Mouse (Mus musculus): ENCODE measurements around the gene Gm38392. TPM values are rescaled to one million over a fixed set of nuclear protein-coding genes. Genes with fewer than 3 reads are reported as not detected.

Gm38392 gene
- polyA plus RNA-seq, 2 experiments = 5.4 TPM; not detected in 1

DNA sequence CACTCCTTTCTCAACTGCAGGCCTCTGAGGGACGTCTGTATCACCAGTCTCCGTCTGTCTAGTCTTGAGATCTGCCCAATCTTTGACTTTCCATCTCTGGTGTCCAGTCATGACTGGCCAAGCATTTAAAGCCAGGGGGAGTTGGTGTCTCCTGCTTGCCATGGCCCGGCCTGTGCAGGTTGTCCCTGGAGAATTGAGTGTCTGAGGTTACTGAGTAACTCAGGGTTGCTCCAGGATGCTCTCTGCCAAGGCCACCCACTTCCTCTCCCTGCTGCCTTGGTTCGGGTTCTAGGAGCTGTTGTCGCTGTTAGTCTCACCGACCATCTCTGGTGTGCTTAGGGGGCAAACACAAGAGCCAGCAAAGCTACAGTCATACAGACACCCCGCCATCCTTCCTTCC is 30.6 kb downstream of the Gm38392 start:
- Histone ChIP-seq H3K4me2 (replicated peaks; ENCODE audit: low read depth, low read length, severe bottlenecking) (no peak overlapping the region), H3K36me3 (ENCODE audit: control insufficient read depth, insufficient read depth, low read length) (no peaks in the 10 kb centered on the region), H3K27ac (replicated peaks; ENCODE audit: low read depth, low read length) (no peak overlapping the region), H3K4me3 (replicated peaks; ENCODE audit: low read length) (no peak overlapping the region), H3K4me1 (ENCODE audit: control insufficient read depth, insufficient read depth, low read length) (no peaks in the 10 kb centered on the region), H3K9me3 (ENCODE audit: control insufficient read depth, low read length) (no peaks in the 10 kb centered on the region), H3K27me3 (ENCODE audit: control insufficient read depth, insufficient read depth, low read length) (peaks cover 26% of the 10 kb centered on the region), H3K9ac (ENCODE audit: low read depth, low read length, severe bottlenecking) (no peak overlapping the region)
- WGBS = 75% methylated on average over 7 of the region's 7 CpGs
- no peak for TF ChIP-seq POLR2A (IDR thresholded peaks at IDR 0.05; ENCODE audit: borderline replicate concordance, extremely low read depth, insufficient read depth, insufficient read length)
- ATAC-seq (ENCODE audit: low FRiP score, low read depth) (no peak), DNase-seq (ENCODE audit: low spot score) (no peak)

GRCm38 (mm10) chr3:88255950-88256349 is 31.1 kb downstream of the Gm38392 start:
- DNase-seq (ENCODE audit: low spot score) = no peak
- ATAC-seq (ENCODE audit: low FRiP score, low read depth) = no peak
- Histone ChIP-seq H3K4me3 (replicated peaks; ENCODE audit: low read length) (no peak overlapping the region), H3K9me3 (ENCODE audit: control insufficient read depth, low read length) (no peaks in the 10 kb centered on the region), H3K4me1 (ENCODE audit: control insufficient read depth, insufficient read depth, low read length) (no peaks in the 10 kb centered on the region), H3K4me2 (replicated peaks; ENCODE audit: low read depth, low read length, severe bottlenecking) (no peak overlapping the region), H3K27ac (replicated peaks; ENCODE audit: low read depth, low read length) (no peak overlapping the region), H3K36me3 (ENCODE audit: control insufficient read depth, insufficient read depth, low read length) (no peaks in the 10 kb centered on the region), H3K9ac (ENCODE audit: low read depth, low read length, severe bottlenecking) (no peak overlapping the region), H3K27me3 (ENCODE audit: control insufficient read depth, insufficient read depth, low read length) (peaks cover 26% of the 10 kb centered on the region)
- no peak for TF ChIP-seq POLR2A (IDR thresholded peaks at IDR 0.05; ENCODE audit: borderline replicate concordance, extremely low read depth, insufficient read depth, insufficient read length)
- 40% methylated on average over 6 of the region's 6 CpGs for WGBS

GRCm38 (mm10) chr3:88254268-88254926 is 32.6 kb downstream of the Gm38392 start, which contains the start of gene Rhbg:
Gene Rhbg (minus strand): TSS chr3:88254709.
- peaks cover 26% of the 10 kb centered on the region for H3K27me3 ChIP-seq (ENCODE audit: control insufficient read depth, insufficient read depth, low read length)
- H3K36me3 ChIP-seq (ENCODE audit: control insufficient read depth, insufficient read depth, low read length) = no peaks in the 10 kb centered on the region
- no peak within 1 kb of the TSS for H3K27ac ChIP-seq (replicated peaks; ENCODE audit: low read depth, low read length)
- no peak for TF ChIP-seq POLR2A (IDR thresholded peaks at IDR 0.05; ENCODE audit: borderline replicate concordance, extremely low read depth, insufficient read depth, insufficient read length)
- H3K4me3 ChIP-seq (replicated peaks; ENCODE audit: low read length) = peak within 1 kb of the TSS; percentile 36
- WGBS = under 1% methylated on average over 34 of the region's 34 CpGs
- H3K4me2 ChIP-seq (replicated peaks; ENCODE audit: low read depth, low read length, severe bottlenecking) = peak within 1 kb of the TSS; percentile 64
- H3K9ac ChIP-seq (ENCODE audit: low read depth, low read length, severe bottlenecking) = peak within 1 kb of the TSS; percentile 42; the same call in 1 of the 2 replicates
- H3K9me3 ChIP-seq (ENCODE audit: control insufficient read depth, low read length) = no peaks in the 10 kb centered on the region
- DNase-seq (ENCODE audit: low spot score) = no peak
- H3K4me1 ChIP-seq (ENCODE audit: control insufficient read depth, insufficient read depth, low read length) = no peaks in the 10 kb centered on the region
- ATAC-seq (ENCODE audit: low FRiP score, low read depth) = no peak

GRCm38 (mm10) chr3:88252739-88253138 is 34.3 kb downstream of the Gm38392 start:
- no peaks in the 10 kb centered on the region for H3K36me3 ChIP-seq (ENCODE audit: control insufficient read depth, insufficient read depth, low read length)
- H3K27me3 ChIP-seq (ENCODE audit: control insufficient read depth, insufficient read depth, low read length) = peaks cover 26% of the 10 kb centered on the region
- H3K4me3 ChIP-seq (replicated peaks; ENCODE audit: low read length) = no peak overlapping the region
- ATAC-seq (ENCODE audit: low FRiP score, low read depth) (no peak), DNase-seq (ENCODE audit: low spot score) (no peak)
- H3K9me3 ChIP-seq (ENCODE audit: control insufficient read depth, low read length) = no peaks in the 10 kb centered on the region
- H3K4me1 ChIP-seq (ENCODE audit: control insufficient read depth, insufficient read depth, low read length) = no peaks in the 10 kb centered on the region
- no peak overlapping the region for H3K4me2 ChIP-seq (replicated peaks; ENCODE audit: low read depth, low read length, severe bottlenecking)
- no peak overlapping the region for H3K9ac ChIP-seq (ENCODE audit: low read depth, low read length, severe bottlenecking)
- no peak overlapping the region for H3K27ac ChIP-seq (replicated peaks; ENCODE audit: low read depth, low read length)
- 50% methylated on average over 6 of the region's 6 CpGs for WGBS
- no peak for TF ChIP-seq POLR2A (IDR thresholded peaks at IDR 0.05; ENCODE audit: borderline replicate concordance, extremely low read depth, insufficient read depth, insufficient read length)

DNA sequence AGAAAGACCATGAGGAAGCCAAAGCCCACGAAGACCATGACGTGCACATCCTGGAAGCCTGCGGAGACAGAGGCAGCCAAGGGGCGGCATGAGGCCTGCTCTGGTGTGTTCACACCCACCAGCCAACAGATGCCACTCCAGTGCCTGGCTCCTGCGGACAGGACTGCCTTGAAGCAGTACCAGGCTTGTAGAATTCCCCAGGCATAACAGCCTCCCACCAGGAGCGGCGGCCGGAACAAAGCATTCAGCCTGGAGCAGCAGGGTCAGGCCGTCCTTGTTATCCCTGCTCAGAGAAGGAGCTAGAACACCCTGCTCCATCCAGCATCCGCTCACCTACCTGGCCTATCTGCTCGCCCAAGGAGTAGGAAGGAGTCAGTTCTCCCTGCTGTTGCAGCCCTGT is 38.6 kb downstream of the Gm38392 start:
- no peak overlapping the region for H3K27ac ChIP-seq (replicated peaks; ENCODE audit: low read depth, low read length)

More for the DNA sequence above, 38.6 kb downstream of the Gm38392 start:
- no peaks in the 10 kb centered on the region for H3K9me3 ChIP-seq (ENCODE audit: control insufficient read depth, low read length)
- 74% methylated on average over 11 of the region's 11 CpGs for WGBS
- no peak for ATAC-seq (ENCODE audit: low FRiP score, low read depth)
- H3K27me3 ChIP-seq (ENCODE audit: control insufficient read depth, insufficient read depth, low read length) = peaks cover 8% of the 10 kb centered on the region
- DNase-seq (ENCODE audit: low spot score) = no peak
- no peak for TF ChIP-seq POLR2A (IDR thresholded peaks at IDR 0.05; ENCODE audit: borderline replicate concordance, extremely low read depth, insufficient read depth, insufficient read length)
- no peaks in the 10 kb centered on the region for H3K4me1 ChIP-seq (ENCODE audit: control insufficient read depth, insufficient read depth, low read length)
- no peaks in the 10 kb centered on the region for H3K36me3 ChIP-seq (ENCODE audit: control insufficient read depth, insufficient read depth, low read length)
- H3K9ac ChIP-seq (ENCODE audit: low read depth, low read length, severe bottlenecking) = no peak overlapping the region
- H3K4me3 ChIP-seq (replicated peaks; ENCODE audit: low read length) = no peak overlapping the region
- H3K4me2 ChIP-seq (replicated peaks; ENCODE audit: low read depth, low read length, severe bottlenecking) = no peak overlapping the region

All from limb, embryonic 14.5 days (tissue).